Mouse (Mus musculus) layer of hippocampus, postnatal 25 days (tissue): ENCODE measurements around the gene Gna11. TPM values are rescaled to one million over a fixed set of nuclear protein-coding genes. Genes with fewer than 3 reads are reported as not detected.

Experiments
- DNase-seq, 2 experiments: peaks; one replicate each; pipeline ENCODE4 v3.0.0; 2022; ENCODE audit warnings: mixed read lengths in 2 of 2, low spot score in 1 of 2; ENCODE audit errors: extremely low spot score in 1 of 2
- total RNA-seq, 2 experiments: library from RNA; stranded (reverse); gene quantifications; 2 replicates each; pipeline ENCODE4 v1.2.3; 2021

The Gna11 gene
- total RNA-seq = 100 to 1,000 TPM; 110 to 121 TPM

DNA sequence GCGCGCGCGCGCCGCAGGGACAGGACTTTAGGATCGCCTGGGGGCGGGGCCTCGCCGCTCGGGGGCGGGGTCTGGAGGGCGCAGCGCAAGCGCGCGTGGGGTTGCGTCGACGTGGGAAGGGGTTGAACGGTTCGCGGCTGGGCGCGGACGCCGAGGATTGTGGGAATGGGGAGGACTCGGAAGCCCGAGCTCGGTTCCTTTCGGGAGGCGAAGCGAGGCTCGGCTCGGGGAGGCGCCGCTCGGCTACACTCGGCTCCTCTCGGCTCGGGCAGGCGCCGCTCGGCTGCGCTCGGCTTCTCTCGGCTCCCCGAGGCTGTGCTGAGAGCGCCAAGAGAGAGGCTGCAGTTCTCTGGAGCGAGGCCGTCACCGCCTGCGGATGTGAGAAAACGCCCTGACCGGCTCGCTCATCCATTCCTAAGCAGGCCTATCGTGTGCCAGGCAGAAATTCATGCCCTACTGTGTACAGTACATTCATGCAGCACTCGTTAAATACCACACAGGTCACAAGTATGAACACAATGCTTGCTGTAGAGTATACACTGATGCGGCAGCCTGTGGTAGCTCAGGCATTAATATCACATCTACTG lies at the start of gene Gna11:
Gene Gna11 (minus strand): TSS at position 30 of the 587 bp plus-strand sequence.
- peak; percentile 96 to 98 for DNase-seq

DNA sequence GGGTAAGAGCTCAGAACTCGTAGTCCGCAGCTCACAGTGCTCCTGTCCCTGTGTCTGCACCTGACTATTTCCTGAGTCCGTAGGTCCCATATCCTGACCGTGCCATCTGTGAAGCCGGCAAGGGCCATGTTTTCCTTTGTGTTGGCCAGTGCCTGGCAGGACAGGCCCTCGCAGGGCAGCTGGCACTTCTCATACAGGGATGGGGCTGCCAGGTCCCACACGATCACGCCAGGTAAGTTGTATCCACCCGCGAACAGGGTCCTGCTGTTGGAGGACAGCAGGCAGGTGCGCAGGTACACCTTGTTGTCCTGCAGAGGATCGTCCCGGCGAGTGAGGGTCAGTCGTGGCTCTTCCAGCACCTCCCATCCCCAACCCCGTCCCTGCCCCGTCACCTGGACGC lies 48.9 kb upstream of the Gna11 start:
- no peak for DNase-seq

DNA sequence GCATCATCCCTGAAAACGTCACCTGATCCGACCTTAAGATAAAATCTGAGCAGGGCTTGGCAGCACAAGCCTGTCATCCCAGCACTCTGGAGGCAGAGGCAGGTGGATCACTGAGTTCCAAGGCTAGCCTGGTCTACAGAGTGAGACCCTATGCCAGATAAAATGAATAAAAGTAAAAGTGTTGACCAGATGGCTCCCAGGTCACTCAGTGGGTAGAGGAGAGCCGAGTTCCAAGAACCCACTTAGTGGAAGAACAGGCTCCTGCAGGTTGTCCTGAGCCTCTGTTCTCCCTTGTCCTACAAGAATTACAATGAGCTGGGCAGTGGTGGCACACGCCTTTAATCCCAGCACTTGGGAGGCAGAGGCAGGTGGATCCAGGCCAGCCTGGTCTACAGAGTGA lies 48.2 kb upstream of the Gna11 start:
- DNase-seq = no peak

DNA sequence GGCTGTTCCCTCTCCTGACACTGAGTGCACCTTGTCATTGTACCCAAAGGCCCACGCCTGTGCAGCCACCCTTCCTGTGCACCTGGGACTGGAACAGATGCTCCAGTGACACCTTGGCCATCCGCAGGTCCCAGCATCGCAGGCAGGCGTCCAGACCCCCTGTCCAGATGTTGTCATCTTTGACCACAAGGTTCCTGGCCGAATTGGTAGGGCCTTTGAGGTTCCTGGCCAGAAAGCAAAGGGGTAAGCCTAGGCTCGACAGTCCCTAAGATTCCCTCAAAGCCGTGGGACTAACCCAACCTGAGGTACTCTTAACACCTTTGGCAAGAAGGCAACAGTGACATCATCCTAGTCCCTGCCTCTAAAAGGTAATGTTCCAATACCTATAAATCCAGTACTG lies 47.6 kb upstream of the Gna11 start:
- DNase-seq = no peak

DNA sequence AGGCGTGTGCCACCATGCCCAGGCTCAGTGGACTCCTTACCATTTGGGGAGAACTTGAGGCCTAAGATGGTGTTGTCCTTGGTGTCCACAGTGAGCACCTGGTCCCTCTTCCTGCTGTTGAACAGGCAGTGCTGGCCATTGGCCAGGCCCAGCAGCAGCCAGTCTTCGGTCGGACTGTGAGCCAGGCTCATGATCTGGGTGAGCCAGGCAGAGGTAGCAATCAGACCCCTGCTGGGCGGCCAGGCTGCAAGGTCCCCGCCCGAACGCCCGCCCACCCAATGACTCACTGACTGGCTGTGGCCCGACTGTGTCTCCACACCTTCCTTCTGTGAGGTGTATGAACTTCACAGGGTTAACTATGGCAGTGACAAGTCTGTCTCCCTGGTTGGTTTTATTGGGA lies 46.9 kb upstream of the Gna11 start:
- no peak for DNase-seq

DNA sequence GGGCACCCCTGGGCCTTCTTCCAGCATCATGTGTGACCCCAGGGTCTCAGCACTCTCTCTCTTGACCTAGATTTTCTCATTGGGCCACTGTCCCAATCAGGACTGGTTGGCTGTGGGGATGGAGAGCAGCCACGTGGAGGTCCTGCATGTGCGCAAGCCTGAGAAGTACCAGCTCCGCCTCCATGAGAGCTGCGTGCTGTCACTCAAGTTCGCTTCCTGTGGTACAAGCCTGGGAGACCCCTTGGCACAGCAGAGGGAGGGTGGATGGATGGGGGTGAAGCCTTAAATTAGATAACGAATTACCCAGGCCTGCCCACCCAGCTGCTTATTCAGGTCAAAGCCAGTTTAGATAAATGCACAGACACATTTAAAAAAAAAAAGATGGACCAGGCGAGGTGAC lies 43.7 kb upstream of the Gna11 start:
- DNase-seq = no peak

DNA sequence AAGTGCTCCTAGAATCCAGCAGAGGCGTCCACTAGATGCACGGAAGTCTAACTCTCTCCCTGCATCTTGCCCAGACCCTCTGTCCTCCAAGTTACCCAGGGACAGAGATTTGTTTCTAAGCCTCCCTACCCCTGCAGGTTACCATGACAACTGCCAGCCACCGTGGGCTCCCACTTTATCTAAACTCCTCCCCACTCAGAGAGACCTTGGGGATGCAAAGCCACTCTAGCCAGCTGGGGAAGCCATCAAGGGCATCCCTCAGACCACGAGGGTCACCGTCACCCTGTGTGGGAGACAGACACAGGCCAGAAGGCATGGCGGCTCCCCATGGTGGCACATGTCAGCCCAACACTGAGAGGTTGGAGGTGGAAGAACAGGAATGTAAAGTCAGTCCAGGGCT lies 38.4 kb upstream of the Gna11 start:
- DNase-seq = no peak

DNA sequence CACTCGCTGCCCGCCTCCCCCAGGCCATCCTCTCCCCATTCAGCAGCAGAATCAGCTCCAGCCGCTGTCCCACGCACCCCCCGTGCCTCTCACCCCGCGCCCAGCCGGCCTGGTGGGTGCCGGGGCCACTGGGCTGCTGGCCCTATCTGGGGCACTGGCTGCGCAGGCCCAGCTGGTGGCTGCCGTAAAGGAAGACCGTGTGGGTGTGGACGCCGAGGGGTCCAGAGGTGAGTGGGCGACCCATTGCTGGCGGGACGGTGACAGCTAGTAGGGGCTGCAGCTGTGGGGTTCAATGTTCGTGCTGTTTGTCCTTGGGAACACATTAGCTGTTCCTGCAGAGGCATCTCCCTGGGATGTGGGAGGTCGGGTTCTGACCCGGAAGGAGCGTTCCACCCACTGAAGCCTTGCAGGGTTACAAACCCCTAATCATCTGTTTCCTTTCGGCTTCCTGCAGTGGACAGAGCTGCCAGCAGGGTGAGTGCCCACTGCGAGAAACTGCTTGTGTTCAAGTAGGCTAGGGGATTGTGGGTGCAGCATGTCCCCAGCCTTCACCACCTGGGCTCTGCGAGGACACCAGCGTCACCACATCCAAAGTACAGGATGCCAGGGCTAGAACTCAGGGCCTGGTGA lies 35.6 kb upstream of the Gna11 start:
- DNase-seq = no peak

DNA sequence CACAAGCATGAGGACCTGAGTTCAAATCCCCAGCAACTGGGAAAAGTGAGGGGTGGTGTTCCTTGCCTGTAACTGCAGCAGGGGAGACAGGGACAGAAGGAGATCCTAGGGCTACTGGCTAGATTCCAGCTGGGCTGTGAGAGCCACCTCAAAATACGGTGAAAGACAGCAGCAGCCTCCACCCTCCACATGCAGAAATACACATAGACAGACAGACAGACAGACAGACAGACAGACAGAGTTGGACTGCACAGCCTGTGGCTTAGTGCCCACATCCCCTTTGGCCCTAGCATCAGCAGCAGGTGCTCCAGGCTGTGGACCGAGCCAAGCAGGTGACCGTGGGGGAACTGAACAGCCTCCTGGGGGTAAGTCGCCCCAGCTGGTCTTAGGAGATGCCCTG lies 35.0 kb upstream of the Gna11 start:
- DNase-seq = no peak

DNA sequence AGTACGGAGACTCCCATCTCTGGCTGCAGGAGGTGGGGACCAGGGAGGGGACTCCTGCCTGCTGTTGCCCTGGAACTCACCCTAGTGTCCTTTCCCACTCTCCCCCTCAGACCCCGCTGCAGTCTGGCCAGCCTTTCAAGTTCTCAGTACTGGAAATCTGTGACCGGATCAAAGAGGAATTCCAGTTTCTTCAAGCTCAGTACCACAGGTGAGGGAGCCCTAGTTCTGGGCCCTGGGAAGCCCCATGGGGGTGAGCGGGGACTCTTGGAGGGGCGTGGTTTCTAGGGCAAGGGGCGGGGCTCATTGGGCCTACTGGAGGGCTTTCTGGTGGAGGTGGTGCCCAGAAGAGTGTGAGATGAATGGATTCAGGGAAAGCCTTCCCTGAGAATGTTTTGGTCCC lies 30.7 kb upstream of the Gna11 start:
- no peak for DNase-seq

DNA sequence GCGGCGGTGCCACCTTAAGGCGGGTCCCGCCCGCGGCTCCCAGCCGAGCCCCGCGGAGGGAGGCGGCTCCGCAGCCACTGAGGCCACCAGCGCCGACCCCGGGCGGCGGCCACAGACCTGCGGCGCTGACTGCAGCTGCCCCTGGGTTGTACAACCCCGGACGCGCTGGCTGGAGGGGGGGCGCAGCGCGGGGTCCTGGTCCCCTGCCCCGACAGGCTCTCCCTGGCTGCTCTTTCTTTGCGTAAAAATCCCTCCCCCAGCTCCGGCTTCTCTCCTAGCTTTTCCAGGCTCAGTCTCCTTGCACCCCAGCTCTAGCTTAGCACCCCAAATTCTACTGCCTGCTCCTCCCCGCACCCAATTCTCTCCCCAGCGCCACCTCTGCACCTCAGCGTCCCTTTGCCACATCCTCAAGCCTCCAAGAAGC lies 30.2 kb upstream of the Gna11 start:
- no peak for DNase-seq

DNA sequence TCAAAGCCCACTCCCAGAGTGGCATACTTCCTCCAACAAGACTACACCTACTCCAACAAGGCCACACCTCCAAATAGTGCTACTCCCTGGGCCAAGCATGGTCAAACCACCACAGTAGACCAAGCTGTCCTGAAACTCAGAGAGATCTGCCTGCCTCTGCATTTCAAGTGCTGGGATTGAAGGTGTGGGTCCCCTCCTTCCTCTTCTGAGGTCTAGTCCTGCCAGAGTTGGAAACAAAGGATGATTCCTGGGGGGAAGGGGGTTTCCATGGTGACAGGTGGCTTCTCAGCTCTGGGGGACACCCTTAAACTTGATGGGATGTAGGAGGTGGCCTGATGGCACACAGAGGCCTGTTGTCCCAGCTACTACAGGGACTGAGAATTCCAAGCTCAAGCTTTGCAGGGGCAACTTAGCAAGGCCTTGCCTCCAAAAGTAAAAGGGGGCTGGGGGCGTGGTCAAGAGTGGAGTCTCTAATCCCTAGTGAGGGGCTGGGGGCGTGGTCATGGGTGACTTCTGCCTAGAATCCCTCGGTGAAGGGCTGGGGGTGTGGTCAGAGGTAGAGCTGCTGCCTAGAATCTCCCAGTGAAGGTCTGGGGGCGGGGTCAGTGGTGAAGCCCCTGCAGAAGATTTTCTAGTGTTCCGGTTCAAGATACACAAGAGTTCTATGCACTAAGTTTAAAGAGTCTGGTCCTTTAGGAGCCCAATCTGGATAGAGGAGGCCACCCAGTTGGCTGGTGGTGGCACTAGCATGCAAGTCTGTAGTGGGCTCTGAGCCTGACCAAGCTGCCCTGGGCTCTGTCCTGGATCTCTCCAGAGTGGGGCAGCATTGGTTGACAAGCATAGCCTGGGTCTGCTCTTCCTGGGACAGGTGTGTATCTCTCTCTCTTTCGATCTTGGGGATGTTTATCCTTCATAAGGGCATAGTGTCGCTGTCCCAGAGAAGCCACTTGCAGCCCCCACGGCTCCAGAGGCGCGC lies 29.4 kb upstream of the Gna11 start, which contains the start of gene Tle2:
Gene Tle2 (plus strand): TSS at position 481 of the 976 bp plus-strand sequence.
- no peak for DNase-seq

DNA sequence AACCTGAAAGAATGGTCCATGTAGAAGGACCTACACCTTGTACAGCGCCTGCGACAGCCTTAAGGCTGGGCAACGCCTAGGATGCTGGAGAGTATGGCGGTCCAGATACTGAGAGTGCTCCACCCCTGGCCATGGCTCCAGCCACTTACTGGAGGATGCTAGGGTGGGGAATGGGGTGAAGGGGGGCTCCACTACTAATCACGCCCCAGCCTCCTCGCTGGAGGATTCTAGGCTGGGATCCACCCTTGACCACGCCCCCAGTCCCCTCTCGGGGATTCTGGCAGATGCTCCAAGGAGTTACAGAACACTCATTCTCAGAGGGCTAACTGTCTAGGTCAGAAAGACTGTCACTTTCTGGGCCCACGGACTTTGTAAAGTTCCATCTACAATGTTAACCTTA lies 28.0 kb upstream of the Gna11 start:
- no peak for DNase-seq

DNA sequence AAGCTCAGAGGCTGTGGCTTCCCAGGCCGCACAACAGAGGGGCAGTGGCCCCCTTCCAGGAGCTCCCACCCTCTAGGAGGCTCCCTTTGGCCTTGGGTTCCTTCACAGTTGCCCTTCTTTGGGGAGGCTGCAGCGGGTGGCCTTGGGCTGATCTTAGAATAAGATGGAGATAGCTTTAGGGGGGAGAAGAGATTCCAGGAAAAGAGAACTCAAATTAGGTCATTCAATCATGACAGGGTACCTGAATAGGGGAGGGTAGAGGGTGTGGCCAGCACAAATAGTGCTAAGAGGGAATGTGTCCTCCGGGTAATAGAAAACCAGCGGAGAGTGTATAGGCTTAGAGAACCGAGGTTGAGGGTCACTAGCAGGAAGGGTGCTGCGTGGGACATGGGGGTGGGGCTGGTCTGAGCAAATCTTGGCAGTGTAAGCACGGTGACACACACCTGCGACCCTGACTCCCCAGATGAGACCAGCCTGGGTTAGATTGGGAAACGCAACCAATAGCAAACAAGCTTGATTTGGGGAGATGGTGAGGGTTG lies 27.2 kb upstream of the Gna11 start:
- no peak for DNase-seq

DNA sequence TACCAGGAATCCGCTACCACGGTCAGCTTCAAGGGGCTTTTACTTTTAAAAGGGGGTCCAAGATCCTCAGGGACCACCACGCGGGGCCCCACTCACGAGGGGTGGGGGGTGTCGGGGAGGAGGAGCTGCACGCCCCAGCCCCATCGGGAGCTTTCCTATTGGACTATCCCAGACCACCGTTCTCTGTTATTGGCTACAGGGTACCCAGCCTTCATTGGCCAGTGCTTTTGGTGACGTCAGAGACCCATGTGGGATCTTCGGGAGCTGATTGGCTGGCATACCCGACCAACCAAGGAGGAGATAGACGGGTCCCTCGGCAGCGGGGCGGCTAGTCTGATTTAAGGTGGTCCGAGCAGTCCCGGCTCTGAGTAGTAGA lies 26.5 kb upstream of the Gna11 start:
- peak; percentile 93 to 96 for DNase-seq

DNA sequence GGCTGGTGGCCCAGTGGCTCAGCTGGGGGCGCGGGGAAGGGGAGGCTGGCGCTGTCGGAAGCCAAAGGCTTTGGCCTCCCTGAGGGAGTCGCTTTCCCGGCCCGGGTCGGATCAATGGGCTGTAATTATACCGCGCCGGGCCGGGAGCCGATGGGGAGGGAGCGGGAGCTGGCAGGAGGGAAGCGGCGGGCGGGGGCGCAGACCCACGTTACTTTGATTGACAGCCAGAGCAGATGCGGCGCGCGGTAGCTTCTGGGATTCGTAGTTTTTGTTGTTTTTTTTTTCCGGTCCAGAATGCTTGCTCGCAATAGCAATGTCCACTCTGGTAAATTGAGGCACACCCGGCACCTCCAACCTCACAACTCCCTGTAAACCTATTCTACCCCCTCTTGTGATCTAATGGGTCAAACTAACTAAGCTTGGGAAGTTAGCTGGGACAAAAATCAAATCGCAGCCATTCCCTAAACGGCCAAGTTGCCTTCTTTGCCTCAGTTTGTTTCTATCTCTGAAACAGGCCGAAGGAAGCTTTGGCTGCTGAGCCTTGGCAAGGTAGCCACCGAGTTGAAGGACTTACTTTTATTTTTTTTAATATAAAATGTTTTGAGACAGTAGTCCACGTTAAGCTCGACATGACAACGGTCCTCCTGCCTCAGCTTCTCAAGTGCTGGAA lies 26.0 kb upstream of the Gna11 start:
- peak; percentile 82 to 88 for DNase-seq

DNA sequence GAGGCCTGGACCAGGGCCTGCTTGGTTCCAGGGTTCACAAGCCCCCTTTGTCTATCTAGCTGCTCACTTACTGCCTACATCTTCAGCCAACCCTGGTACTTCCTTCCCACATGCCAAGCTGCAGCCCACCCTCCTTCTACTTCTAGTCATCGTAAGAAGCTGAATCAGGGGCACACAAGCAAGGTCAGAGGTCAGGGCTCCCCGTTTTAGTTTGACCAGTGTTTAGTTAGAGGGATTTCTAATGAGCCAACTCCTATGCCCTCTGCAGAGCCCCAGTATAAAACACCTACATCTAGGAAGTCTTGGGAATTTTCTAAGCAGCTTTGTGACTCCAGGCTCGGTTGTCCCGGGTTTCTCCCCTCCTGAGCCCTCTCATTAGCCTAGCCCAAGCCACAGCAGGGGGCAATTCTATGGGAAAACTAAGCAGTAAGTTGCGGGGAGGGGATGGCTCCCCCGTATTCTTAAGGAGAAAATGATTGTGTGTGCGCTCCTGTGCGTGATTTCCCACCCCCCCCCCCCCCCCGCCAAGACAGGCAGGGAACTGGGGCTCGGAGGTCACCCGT lies 25.3 kb upstream of the Gna11 start:
- DNase-seq = no peak

DNA sequence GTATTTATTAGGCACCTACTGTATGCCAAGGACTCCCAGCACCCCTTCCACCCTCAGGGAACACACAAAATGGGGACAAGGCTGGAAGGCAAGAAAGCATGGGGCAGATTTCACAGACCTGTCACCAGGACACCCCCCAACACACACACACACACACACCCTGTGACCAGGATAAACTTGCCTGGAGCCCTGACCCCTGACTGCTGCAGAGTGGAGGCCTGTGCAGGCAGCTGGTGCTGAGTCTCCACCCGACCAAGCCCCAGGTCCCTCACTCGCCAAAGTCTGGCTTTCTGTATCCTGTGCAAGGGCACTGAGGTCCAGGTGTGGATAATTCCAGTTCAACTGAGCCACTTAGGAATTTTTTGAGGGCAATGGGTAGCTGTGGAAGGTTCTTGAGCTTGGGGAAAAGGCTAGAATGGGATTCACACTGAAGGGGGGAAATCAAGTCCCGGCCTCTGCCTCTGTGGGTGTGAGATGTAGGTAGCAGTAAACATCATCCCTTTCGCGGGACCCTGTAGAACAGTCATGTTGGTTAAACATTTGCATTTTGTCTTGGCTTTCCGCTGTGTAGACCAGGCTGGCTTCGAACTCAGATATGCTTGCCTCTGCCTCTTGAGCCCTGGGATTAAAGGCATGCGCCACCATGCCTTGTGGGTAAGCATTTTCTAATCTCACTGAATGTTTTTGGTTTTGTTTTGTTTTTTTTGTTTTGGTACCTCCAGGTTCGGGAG lies 24.7 kb upstream of the Gna11 start:
- DNase-seq = no peak

DNA sequence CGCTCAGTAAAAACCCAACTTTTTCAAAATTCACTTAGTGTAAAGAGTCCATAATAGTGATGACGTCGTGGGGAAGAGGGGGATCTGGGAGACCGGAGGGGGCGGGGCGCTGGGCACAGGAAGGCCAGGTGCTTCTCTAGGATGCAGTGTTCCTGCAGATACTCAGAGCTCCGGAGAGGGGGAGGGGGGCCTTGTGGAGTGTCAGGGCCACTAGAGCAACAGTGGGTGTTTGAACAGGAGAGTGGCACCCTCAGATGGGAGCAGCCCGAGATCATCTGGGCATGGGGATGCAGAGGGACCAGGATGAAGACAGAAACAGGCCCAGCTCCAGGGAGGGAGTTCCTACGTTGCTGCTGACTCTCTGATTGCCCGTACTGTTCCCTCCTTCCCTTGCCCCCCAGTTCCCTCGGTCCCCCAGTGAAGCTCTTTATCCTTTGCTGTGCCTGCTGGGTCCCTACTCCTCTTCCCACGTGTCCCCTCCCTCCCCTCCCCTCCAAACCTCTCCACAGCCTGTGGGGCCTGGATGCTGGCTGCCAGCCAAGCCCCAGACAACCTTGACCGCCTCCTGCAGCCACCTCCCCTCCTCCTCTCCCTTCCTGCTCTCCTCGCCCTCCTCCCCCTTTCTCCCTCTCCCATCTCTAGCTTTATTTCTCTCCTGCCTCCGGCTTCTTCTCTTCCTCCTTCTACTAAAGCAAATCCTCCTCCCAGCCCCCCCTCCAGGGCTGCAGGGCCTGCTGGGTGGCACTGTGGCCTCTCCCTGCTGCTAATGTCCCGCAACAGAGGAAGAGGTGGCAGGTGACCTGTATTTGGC lies 23.6 kb upstream of the Gna11 start:
- DNase-seq = no peak
